Mouse (Mus musculus): ENCODE measurements around the gene Irf2bp2.
A peak's percentile ranks its signal among the peaks of the same experiment; 100 is the strongest.

Irf2bp2 gene

DNA sequence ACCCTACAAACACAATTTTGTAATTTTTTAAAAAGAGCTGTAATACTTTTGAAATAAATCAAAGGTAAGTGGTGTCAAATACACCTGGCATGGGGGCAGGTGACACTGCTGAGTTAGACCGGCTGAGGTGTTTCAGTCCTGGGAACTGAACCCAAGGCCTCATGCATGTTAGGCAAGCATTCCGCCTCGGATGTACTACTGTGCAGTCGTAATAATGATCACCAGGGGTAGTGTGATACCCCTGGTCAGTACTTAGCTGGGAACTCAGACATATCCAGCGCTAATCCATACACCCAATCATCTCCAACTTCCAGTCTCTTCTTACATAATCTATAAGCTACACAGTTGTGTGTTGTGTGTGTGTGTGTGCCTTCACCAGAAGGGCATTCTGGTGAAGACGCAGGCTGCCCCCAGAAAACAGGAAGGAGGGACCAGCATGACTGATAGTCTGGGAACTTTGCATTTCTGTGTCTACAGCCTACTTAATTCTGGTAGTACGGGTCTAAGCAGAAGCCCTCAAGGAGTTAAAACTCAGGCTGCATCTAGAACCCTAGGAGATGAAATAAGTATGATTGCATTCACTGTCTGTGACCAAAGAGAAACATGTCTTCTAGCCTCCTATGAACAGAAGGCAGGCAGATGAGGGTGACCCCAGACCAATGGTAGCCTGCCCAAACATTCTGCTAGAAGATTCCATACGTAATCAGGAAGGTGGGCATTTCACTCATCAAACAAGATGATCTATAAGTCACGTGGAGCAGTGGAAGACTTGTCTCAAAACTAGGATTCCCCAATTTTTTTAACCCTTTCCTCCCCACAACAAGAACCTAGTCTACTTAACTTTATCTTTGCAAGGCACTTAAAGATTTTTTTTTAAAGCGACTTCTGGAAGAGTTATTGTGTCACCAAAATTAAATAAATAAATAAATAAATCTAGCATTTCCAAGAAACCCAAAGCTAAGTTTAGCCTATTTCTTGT lies 6.9 kb downstream of the Irf2bp2 start:
- DNase-seq (ENCODE audit: low read depth, low spot score): no peak

DNA sequence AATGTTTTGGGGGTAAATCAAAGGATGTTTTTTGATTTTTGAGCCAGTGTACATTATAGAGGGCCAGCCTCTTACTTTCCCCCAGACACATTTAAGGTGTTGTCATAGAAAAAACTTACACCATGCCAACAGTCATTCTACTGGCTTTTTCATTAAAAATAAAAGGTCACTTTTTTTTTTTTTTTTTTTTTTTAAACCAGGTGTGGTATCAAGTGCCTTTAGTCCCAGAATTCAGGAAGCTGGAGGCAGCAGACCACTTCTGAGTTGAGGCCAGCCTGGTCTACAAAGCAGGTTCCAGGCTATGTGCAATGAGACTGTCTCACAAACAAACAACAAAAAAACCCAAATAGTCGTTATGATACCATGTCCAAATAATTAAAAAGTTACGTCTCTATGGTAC lies 7.7 kb downstream of the Irf2bp2 start:
- no peak for DNase-seq (ENCODE audit: low read depth, low spot score)

DNA sequence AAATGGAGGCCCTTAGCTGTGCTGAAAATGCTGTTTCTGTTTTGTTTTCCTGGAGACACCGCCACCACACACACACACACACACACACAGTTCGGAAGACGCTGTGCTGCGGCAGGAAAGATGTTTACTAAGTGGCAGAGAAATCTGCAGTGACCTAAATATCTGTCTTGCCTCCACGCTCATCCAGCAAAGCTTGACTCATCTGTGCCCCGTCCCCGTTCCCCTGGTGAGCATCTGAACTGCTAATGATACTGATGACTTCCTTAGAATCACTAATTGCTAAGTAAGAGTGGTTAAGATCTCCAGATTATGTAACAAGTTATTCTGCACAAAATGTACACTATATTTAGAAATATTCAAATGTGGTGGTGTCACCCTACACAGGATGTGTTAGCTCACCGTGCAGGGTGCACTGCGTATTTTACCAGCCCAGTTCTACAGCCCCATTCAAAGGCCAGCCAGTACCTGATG lies 8.2 kb downstream of the Irf2bp2 start:
- DNase-seq (ENCODE audit: low read depth, low spot score): no peak

DNA sequence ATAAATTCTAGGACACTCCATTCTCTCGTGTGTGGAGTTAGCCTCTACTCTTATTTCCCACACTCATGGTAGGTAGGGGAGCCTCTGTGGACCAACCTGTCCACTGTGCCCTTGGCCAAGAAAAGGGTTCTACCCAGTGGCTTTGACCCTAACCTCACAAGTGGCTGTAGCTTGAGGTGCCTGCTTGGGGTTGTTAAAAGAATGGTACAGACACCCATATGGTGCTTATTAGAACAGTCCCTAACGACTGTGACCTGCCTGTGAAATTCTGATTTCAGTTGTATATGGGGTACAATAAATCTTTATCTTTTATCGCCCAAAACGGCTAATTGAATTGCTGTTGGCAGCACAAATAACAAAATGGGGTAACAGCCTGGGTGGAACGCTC lies 8.9 kb downstream of the Irf2bp2 start:
- no peak for DNase-seq (ENCODE audit: low read depth, low spot score)

DNA sequence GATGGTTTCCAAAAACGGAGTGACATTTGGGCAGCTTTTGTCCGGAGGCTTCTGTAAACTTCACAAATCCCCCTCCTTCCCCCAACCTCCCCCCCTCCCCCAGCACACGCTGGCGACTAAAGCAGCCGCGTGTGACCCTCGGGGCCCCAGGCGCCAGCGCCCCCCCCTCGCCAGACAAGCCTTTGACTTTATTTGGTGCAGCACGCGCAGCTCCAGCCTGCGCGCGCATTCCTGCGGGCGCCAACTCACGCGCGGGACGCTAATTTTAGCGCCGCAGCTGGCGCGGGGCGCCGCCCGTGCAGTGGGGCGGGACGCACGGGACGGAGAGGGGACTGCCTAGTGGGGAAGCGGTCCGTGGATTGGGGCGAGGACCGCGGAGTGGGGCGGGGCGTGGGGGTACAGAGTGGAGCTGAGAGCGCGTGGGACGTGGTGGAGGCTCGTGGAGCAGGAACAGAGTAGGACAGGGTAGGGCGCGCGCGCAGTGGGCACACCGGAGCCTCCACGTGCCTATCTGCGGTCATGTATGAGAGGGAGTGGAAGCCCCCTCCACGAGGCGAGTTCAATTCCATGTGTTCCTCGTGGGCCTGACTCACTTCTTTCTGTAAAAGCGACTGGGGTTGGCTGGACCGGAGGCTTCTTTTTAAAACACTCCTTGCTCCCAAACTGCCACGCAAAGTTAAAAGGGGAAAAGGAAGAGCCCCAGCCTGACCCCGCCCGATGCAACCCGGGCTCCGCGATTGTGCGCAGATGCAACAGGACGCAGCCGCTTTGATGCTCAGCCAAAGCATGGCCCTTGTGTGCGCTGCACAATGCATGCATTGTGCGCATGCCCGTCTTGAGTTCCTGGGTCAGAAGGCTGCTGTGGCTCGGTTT lies 9.6 kb downstream of the Irf2bp2 start:
- peak; percentile 83 for DNase-seq (ENCODE audit: low read depth, low spot score)

DNA sequence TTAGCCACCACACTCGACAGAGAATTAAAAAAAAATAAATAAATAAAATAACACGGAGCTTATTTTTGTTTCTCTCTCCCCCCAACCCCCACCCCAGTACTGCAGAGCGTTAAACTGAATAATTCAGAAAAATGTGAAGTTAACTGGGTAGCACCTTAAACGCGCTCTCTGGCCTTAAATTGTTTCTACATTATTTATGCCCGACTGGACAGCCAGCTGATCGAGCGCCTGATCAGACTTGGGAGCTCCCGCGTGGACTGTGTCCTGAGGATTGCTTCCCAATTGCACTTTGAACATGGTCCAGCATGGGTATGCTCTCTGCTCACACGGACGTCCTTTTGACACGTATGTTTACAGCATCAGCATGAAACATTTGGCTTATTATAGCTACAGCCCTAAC lies 10.3 kb downstream of the Irf2bp2 start:
- DNase-seq (ENCODE audit: low read depth, low spot score): no peak

DNA sequence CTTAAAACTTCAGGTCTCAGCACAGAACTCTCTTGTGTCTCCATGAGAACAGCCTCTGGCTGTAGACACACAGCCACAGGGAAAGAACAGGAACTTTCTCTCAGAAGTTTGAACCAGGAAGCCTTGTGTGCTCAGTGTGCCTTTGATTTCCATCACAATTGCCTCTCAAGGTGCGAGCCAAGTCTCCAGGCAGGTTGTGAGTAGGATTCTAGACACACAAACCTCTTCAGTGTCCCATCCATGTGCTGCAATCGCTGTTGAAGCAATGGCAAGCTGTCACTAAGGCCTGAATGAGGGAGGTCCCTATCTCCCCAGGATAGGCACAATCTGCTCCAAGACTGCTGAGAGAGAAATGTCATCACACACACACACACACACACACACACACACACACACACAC lies 10.8 kb downstream of the Irf2bp2 start:
- DNase-seq (ENCODE audit: low read depth, low spot score): peak; percentile 56

DNA sequence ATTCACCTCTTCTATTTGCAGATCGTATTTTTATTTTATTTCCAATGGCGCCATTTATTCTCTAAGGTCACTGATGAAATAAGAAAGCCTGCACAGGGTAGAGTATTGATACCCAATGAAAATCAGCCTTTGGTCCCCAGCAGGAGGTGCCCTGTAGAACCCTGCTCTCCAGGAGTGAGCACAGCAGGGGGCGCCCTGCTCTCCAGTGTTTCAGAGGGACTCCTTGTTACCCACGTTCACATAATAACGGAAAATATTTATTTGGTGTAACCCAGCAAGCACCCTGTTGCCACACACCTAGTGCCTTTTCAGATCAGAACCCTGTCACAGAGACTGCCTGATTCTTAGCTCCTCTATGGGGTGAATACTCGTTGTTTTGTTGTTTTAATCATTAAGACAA lies 11.3 kb downstream of the Irf2bp2 start:
- DNase-seq (ENCODE audit: low read depth, low spot score): peak; percentile 70

DNA sequence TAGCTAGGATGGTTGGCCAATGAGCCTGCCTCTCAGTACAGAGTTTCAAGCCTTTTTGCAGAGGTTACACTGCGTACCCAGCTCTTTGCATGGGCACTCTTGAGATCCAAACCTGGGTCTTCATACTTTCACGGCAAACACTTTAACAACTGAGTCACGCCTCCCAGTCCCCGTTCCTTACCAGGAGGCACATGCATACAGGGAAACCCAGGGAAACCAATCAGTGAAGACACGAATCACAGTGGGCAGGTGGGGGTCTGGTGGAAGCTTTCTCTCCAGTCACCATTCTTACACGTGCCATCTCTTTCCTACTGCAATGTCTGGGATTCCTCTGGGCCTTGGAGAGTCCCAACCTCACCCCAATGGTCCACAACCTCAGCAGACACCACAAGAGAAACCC lies 12.1 kb downstream of the Irf2bp2 start:
- no peak for DNase-seq (ENCODE audit: low read depth, low spot score)

DNA sequence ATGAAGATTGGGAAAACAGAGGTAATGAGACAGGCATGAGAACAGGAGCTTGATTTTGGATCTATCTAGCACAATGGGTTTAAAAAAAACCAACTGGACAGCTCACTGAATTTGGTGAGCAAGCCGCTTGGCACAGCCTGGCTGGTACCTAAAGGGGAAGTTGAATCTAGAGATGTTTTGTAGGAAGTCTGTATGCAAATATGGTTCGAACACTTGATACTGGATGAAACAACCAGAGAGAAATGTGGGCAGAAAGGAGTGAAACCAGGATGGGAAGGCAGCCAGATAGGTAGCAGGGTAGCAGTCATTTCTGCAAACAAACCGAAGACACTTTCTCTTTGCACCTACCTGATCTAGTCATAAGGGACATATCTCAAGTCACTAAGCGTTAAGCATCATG lies 13.0 kb downstream of the Irf2bp2 start:
- no peak for DNase-seq (ENCODE audit: low read depth, low spot score)

DNA sequence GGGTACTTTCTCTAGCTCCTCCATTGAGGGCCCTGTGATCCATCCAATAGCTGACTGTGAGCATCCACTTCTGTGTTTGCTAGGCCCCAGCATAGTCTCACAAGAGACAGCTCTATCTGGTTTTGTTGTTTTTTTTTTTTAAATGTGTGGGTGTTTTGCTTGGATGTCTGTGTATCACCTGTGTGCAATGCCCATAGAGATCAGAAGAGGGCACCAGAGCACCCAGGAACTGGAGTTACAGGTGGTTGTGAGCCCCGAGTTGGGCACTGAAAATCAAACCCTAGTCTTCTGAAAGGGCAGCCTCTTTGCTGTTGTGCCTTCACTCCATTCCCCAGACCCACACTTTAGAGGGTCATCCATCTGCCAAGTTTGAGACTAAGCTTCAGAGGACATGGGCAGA lies 13.7 kb downstream of the Irf2bp2 start:
- DNase-seq (ENCODE audit: low read depth, low spot score): peak; percentile 69

DNA sequence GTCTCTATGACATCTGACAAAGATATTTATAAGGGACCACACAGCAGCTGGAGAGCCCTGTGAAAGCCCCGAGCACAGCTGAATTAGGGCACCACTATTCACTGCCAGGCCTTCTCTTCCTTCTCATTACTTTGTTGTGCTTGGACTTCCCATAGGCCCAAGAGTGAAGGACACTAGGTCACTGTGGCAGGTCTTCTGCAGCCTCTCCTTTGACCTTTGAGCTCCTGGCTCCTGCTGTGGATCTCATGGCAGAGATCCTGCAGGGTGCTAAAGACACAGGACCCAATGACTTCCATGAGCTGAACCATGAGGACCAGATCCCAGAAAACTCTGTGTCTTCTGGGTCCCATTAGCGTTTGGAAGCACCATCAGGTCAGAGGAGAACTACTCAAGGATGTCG lies 15.1 kb downstream of the Irf2bp2 start:
- DNase-seq (ENCODE audit: low read depth, low spot score): no peak

DNA sequence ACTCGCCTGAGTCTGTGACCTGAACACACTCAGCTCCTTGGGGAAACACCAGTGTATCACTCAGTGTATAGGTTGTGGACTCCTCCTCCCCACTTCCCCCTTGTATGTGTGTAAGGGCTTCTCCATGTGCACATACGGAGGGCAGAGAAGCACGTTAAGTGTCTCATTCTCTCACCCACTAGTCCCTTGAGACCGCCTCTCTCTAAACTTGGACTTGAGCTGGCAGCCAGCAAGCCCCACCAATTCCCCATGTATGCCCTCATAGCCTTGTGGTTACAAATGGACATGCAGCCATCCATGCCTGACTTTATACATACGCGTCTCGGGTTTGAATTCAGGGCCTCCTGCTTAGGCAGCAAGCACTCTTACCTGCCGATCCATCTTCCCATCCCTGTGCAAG lies 16.9 kb downstream of the Irf2bp2 start:
- DNase-seq (ENCODE audit: low read depth, low spot score): no peak

DNA sequence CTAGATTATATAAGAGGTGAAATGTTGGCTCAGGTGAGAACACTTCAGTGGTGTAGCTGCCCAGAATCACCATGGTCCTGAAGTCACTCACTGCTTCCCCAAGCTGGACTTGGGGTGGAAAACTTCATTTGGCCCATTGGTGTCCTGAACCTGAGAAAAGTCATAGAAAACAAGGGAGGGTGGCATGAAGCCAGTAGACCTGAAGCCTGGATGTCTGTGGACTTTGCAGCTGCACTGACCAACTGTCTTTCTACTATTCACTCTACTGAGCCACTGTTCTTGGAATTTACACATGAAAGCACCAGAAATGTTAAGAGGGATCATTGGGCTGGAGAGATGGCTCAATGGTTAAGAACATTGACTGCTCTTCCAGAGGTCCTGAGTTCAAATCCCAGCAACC lies 17.7 kb downstream of the Irf2bp2 start:
- DNase-seq (ENCODE audit: low read depth, low spot score): no peak

DNA sequence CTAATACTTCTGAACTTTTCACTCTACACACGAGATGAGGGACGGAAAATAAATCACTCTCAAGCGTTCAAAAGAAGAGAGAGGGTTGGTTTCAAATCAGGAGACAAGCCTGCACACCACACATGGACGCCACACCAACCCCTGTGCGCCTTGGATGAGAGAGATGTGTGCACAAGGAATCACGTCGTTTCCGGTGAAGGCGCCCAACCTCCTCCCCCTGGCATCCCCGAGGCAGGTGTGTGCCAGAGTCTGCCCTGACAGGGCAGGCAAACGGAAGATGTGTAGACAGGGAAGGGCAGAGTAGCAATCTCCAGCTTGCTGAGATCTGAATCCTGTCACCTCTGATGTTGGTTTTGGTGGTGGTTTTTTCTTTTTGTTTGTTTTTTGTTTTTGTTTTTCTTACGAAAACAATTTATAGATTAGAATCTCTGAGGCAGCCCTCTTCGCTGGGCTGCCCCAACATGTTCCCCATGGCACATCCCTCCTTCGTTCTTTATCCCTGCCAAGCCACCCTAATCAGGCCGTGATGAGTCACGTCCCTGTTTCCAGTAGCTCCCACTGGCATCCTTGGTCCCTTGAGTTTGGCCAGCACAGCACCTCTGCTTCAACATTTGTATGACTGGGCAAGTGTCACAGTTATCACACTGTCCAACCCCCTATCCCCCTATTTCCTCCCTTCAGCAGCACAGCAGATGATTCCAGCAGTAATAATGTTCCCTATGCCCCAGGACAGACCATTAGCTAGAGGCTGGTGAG lies 18.7 kb downstream of the Irf2bp2 start:
- DNase-seq (ENCODE audit: low read depth, low spot score): no peak

DNA sequence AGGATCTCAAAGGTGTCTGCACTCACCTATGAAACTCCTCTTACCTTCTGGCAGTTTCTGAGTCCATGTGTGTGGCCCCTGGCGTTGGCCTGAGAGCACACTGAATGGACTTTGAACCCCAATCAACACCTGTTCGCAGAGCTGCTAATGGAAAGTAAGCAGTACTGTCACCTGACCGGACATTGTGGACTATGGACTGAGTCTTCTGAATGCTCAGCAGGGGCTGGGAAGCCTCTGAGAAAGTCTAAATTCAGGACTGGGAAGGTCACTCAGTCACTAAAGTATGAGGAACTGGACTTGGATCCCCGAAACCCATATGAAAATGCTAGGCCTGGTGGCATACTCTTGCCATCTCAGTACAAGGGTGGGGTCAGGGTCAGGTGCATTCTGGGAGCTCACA lies 19.9 kb downstream of the Irf2bp2 start:
- no peak for DNase-seq (ENCODE audit: low read depth, low spot score)

DNA sequence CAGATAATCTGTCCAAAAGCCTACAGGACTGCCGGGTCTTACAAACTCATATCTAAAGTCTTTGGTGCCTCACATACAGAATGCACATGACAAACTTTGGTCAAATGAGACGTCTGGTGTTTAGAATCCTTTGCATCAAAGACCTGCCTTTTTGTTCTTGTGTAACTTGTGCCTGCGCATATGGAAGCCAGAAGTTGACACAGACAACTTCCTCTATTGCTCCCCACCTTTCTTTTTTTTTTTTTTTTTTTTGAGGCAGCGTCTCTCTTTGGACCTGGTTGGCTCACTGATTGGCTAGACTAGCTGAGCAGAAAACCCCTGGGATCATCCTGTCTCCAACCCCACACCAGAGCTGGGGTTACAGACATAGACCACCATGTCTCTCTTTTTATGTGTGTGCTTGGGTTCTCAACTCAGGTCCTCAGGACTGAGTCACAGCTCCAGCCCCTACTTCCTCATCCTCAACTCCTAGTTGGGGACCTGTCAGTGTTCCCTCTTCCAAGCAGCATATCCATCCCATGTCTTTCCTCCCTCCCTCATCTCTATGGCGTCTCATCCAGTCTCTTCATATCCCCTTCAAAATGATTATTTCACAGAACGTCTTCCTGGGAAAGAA lies 20.6 kb downstream of the Irf2bp2 start:
- DNase-seq (ENCODE audit: low read depth, low spot score): no peak

DNA sequence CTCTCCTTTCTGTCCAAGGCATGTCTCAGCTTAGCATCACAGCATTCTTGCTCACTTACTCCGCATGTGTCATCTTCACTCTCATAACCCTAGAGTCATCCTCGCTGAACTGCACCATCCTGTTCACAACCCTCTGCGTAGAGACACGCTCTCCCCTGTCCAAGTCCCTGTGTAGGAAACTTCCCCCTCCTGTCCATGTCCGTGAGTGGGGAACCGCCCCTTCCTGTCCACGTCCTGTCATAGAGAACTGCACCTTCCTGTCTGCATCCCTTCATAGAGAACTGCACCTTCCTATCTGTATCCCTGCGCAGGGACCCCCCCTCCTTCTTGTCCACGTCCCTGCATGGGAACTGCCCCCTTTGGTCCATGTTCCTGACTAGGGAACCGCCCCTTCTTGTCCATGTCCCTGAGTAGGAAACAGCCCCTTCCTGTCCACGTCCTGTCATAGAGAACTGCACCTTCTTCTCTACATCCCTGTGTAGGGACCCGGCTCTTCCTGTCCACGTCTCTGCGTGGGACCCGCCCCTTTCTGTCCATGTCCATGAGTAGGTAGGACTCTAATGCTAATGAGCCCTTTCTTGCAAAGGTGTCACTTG lies 22.6 kb downstream of the Irf2bp2 start:
- DNase-seq (ENCODE audit: low read depth, low spot score): no peak

DNA sequence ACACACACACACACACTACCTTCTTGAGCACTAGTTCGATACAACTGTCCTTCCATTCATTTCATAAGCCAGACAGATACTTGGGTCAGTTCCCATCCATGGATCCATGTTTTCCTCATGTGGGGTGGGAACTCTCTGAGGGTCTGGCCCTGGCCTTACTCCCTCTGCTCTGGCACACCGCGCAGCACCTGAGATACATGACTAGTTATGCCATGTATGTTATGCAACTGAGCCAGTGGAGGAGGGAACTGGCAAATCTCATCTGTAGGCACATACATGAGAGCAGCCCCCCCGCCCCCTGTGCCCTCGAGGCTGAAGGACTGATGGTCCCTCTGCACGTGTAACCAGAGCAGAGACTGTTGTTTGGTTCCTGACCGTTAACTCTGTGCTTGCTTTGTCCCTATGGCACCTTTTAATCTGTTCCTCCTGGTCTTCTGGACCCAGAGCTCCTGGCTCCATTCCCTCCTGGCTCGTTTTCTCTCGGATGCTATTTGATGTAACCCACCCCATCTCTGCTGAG lies 23.2 kb downstream of the Irf2bp2 start:
- DNase-seq (ENCODE audit: low read depth, low spot score): no peak

DNA sequence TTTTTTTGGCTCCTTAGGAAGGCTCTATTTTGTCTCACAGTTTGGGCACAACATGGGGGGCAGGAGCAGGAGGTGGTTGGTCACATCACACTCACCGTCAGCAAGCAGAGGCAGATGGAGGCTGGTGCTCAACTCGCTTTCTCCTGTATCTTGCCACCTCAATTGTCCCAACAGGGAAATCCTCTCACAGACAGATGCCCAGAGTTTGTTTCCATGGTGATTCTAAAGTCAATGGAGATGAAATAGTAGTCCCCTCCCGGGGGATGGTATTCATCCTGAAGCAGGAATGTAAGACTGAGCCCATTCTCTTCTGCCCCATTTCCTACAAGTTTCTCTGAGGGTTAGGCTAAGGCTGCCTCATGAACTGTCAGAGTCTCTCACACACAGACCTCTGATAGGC lies 23.7 kb downstream of the Irf2bp2 start:
- no peak for DNase-seq (ENCODE audit: low read depth, low spot score)

DNA sequence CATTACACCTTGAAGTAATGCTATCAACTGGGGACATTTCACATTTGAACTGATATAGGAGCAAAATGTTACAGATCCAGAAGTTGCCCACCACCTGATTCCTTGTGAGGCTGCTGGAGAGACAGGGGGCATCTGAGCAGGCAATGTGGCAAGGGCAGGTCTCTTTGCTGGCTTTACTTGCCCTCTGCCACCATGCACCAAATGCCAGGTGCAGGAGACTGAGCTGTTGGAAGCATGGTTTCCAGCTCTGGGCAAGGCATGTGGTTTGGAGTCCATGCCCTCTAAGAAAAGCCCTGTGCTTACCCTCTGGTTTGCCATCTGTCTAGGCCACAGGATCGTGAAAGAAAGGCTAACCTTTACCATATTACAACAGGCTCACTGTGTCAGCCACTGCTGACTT lies 24.1 kb downstream of the Irf2bp2 start:
- DNase-seq (ENCODE audit: low read depth, low spot score): no peak

All from ES-CJ7 (cell line).